8 mouse cellular contexts compared by ENCODE assay signal in the genomic region with DNA sequence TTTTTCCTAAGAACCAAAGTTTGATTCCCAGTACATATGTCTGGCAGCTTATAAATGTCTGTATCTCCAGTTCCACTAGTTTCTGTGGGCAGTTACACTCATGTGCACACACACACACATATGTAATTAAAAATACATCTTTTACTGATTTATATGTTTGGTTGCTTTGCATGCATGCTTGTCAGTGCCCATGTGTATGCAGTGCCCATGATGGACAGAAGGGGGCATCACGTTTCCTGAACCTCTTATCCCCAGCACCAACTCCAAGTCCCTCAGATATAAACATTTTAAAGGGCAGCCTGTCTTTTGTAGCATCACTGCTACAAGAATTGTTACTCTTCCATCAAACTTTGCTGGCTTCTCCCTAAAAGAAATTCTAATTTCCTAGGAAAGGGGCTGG. TPM values are rescaled to one million over a fixed set of nuclear protein-coding genes. Genes with fewer than 3 reads are reported as not detected.
DNase-seq lines count a peak whose midpoint lies in the region; ATAC-seq and TF ChIP-seq lines count a peak whose summit lies in the region.

No protein-coding gene starts in this region.

- no peak for TF ChIP-seq EP300 in heart, postnatal 0 days (IDR thresholded peaks at IDR 0.05; ENCODE audit: low read depth)

- no peak for ATAC-seq in heart, postnatal 0 days (ENCODE audit: insufficient read depth, low read depth)
- ATAC-seq in intestine, embryonic 15.5 days = no peak

- no peak overlapping the region for H3K27ac ChIP-seq in heart, postnatal 0 days (ENCODE audit: low read depth)
- no peak overlapping the region for H3K27ac ChIP-seq in intestine, embryonic 15.5 days

- H3K4me1 ChIP-seq in heart, postnatal 0 days (ENCODE audit: control insufficient read depth, insufficient read depth) = no peaks in the 10 kb centered on the region
- H3K4me1 ChIP-seq in intestine, embryonic 15.5 days (replicated peaks) = no peaks in the 10 kb centered on the region

- no peaks in the 10 kb centered on the region for H3K27me3 ChIP-seq in heart, postnatal 0 days (ENCODE audit: control insufficient read depth, insufficient read depth, low read length)
- H3K27me3 ChIP-seq in intestine, embryonic 15.5 days (replicated peaks) = no peaks in the 10 kb centered on the region

- no peak overlapping the region for H3K4me2 ChIP-seq in heart, postnatal 0 days (ENCODE audit: low read depth, low read length)
- H3K4me2 ChIP-seq in intestine, embryonic 15.5 days (replicated peaks) = no peak overlapping the region

- H3K36me3 ChIP-seq in heart, postnatal 0 days (replicated peaks; ENCODE audit: control insufficient read depth, insufficient read depth, low read length) = peaks cover 48% of the 10 kb centered on the region
- peaks cover 34% of the 10 kb centered on the region for H3K36me3 ChIP-seq in intestine, embryonic 15.5 days

- peak; percentile 43 for DNase-seq in heart, postnatal 0 days (ENCODE audit: low spot score)
- DNase-seq in heart, postnatal 25 days (ENCODE audit: low spot score) = no peak
- DNase-seq in right cerebral cortex, postnatal 14 days = peak; percentile 45
- no peak for DNase-seq in right cerebral cortex, postnatal 10 days (ENCODE audit: low spot score in 2 of 2)
- DNase-seq in adrenal gland, postnatal 36 days = peak; percentile 54 to 67
- DNase-seq in kidney, postnatal 10 days = peak; percentile 76
- DNase-seq in naive thymus-derived CD4-positive, alpha-beta T cell, adult 2 months (ENCODE audit: low read depth) = peak; percentile 80

- 3% methylated on average over 1 of the region's 1 CpGs for WGBS in heart, postnatal 0 days
- 18% methylated on average over 1 of the region's 1 CpGs for WGBS in intestine, embryonic 15.5 days

- H3K4me3 ChIP-seq in heart, postnatal 0 days (ENCODE audit: low read depth, low read length) = no peak overlapping the region
- no peak overlapping the region for H3K4me3 ChIP-seq in intestine, embryonic 15.5 days (replicated peaks)

- TF ChIP-seq CTCF in heart, postnatal 0 days (IDR thresholded peaks at IDR 0.05; ENCODE audit: low read depth) = peak; percentile 62

- intact Hi-C loops in heart, postnatal 25 days (cut with DNase I) = loop anchor here (5.0 kb wide), 2 partner anchors 36 to 81 kb away; no protein-coding TSS in a partner anchor

- H3K9me3 ChIP-seq in heart, postnatal 0 days (replicated peaks; ENCODE audit: control insufficient read depth, low read length) = no peaks in the 10 kb centered on the region
- H3K9me3 ChIP-seq in intestine, embryonic 15.5 days = no peaks in the 10 kb centered on the region

- no peak overlapping the region for H3K9ac ChIP-seq in heart, postnatal 0 days (replicated peaks; ENCODE audit: low read depth, low read length)
- H3K9ac ChIP-seq in intestine, embryonic 15.5 days = no peak overlapping the region

RNA-seq across cellular contexts. Expression of gene Aaas, which starts 9.0 kb away (rescaled TPM):
- total RNA-seq in heart, postnatal 0 days (2014; rRNA removed; ENCODE audit: low replicate concordance) = 25.9 and 59.6 TPM in 2 replicates
- 18.8 and 20.4 TPM in 2 replicates for polyA plus RNA-seq in heart, postnatal 0 days (2015; fragmentation: Nextera tagmentation; extraction: Ambion mirVana)
- 10 to 100 TPM; 10.2 to 11.2 TPM for total RNA-seq in heart, postnatal 25 days (2021)
- 10 to 100 TPM; 13.7 to 16.2 TPM for total RNA-seq in adrenal gland, postnatal 36 days (2021)
- 58.2 and 62.7 TPM in 2 replicates for polyA plus RNA-seq in intestine, embryonic 15.5 days (2015; fragmentation: Nextera tagmentation; extraction: Ambion mirVana)

RNA-seq across cellular contexts. Expression of gene Myg1, which starts 10.1 kb away (rescaled TPM):
- total RNA-seq in heart, postnatal 0 days (2014; rRNA removed; ENCODE audit: low replicate concordance) = 35.6 and 60.5 TPM in 2 replicates
- 39.0 and 41.1 TPM in 2 replicates for polyA plus RNA-seq in heart, postnatal 0 days (2015; fragmentation: Nextera tagmentation; extraction: Ambion mirVana)
- total RNA-seq in heart, postnatal 25 days (2021) = 10 to 100 TPM; 21.3 to 23.1 TPM
- total RNA-seq in adrenal gland, postnatal 36 days (2021) = 10 to 100 TPM; 59.0 to 59.1 TPM
- polyA plus RNA-seq in intestine, embryonic 15.5 days (2015; fragmentation: Nextera tagmentation; extraction: Ambion mirVana) = 77.8 and 88.4 TPM in 2 replicates

RNA-seq across cellular contexts. Expression of gene Pfdn5, which starts 15.7 kb away (rescaled TPM):
- total RNA-seq in heart, postnatal 0 days (2014; rRNA removed; ENCODE audit: low replicate concordance) = 90.7 and 148 TPM in 2 replicates
- polyA plus RNA-seq in heart, postnatal 0 days (2015; fragmentation: Nextera tagmentation; extraction: Ambion mirVana) = 344 and 362 TPM in 2 replicates
- total RNA-seq in heart, postnatal 25 days (2021) = 100 to 1,000 TPM; 284 to 288 TPM
- total RNA-seq in adrenal gland, postnatal 36 days (2021) = 100 to 1,000 TPM; 420 TPM
- 306 and 309 TPM in 2 replicates for polyA plus RNA-seq in intestine, embryonic 15.5 days (2015; fragmentation: Nextera tagmentation; extraction: Ambion mirVana)

RNA-seq across cellular contexts. Expression of gene Sp7, which starts 25.4 kb away (rescaled TPM):
- total RNA-seq in heart, postnatal 0 days (2014; rRNA removed; ENCODE audit: low replicate concordance) = not detected in 2 replicates
- polyA plus RNA-seq in heart, postnatal 0 days (2015; fragmentation: Nextera tagmentation; extraction: Ambion mirVana) = not detected in 2 replicates
- total RNA-seq in heart, postnatal 25 days (2021) = not detected
- under 1 TPM in 1 of 2 experiments, not detected in 1; 0.16 TPM for total RNA-seq in adrenal gland, postnatal 36 days (2021)
- 0.59 and 0.68 TPM in 2 replicates for polyA plus RNA-seq in intestine, embryonic 15.5 days (2015; fragmentation: Nextera tagmentation; extraction: Ambion mirVana)

RNA-seq across cellular contexts. Expression of gene Espl1, which starts 45.5 kb away (rescaled TPM):
- total RNA-seq in heart, postnatal 0 days (2014; rRNA removed; ENCODE audit: low replicate concordance) = 11.6 and 15.3 TPM in 2 replicates
- polyA plus RNA-seq in heart, postnatal 0 days (2015; fragmentation: Nextera tagmentation; extraction: Ambion mirVana) = 2.3 and 3.7 TPM in 2 replicates
- total RNA-seq in heart, postnatal 25 days (2021) = 1 to 10 TPM in 1 of 2 experiments, under 1 TPM in 1; 0.65 to 1.9 TPM
- 1 to 10 TPM; 3.2 to 3.6 TPM for total RNA-seq in adrenal gland, postnatal 36 days (2021)
- 18.3 and 19.7 TPM in 2 replicates for polyA plus RNA-seq in intestine, embryonic 15.5 days (2015; fragmentation: Nextera tagmentation; extraction: Ambion mirVana)

Comparison
In these comparisons a context has a peak if more than half of its experiments do, and no peak if none do; other contexts are left out.
1. DNase-seq: peak in heart, postnatal 0 days (single experiment), right cerebral cortex, postnatal 14 days (single experiment), adrenal gland, postnatal 36 days (2 of 2), kidney, postnatal 10 days (single experiment) and naive thymus-derived CD4-positive, alpha-beta T cell, adult 2 months (single experiment); none in heart, postnatal 25 days (single experiment) and right cerebral cortex, postnatal 10 days (0 of 2).